Mouse (Mus musculus): ENCODE data around the gene Carm1. TPM values are rescaled to one million over a fixed set of nuclear protein-coding genes. Genes with fewer than 3 reads are reported as not detected.
A peak's percentile ranks its signal among the peaks of the same experiment; 100 is the strongest.

The Carm1 gene
- polyA plus RNA-seq (2015; fragmentation: Nextera tagmentation; extraction: Ambion mirVana) = 40.0 and 51.1 TPM in 2 replicates

GRCm38 (mm10) chr9:21546789-21547074 lies at the start of gene Carm1:
Gene Carm1 (plus strand): TSS chr9:21546894.
- Histone ChIP-seq H3K4me1 (peaks cover 22% of the 10 kb centered on the region), H3K27ac (peak within 1 kb of the TSS; percentile 98), H3K27me3 (replicated peaks) (no peaks in the 10 kb centered on the region), H3K9ac (peak within 1 kb of the TSS; percentile 98), H3K9me3 (no peaks in the 10 kb centered on the region), H3K4me3 (replicated peaks) (peak within 1 kb of the TSS; percentile 84), H3K4me2 (peak within 1 kb of the TSS; percentile 68), H3K36me3 (peaks cover 5% of the 10 kb centered on the region)
- WGBS = 2% methylated on average over 17 of the region's 52 CpGs
- no peak; the same call in 1 of the 2 replicates for ATAC-seq (ENCODE audit: insufficient read depth, low FRiP score, low read depth)

- no peak for ATAC-seq (ENCODE audit: insufficient read depth, low FRiP score, low read depth)
- H3K27ac ChIP-seq = no peak overlapping the region
- no peaks in the 10 kb centered on the region for H3K9me3 ChIP-seq
- WGBS = 91% methylated on average over 16 of the region's 16 CpGs
- H3K9ac ChIP-seq = no peak overlapping the region
- H3K4me1 ChIP-seq = no peaks in the 10 kb centered on the region
- no peak overlapping the region for H3K4me3 ChIP-seq (replicated peaks)
- H3K36me3 ChIP-seq = peaks cover 27% of the 10 kb centered on the region
- H3K27me3 ChIP-seq (replicated peaks) = no peaks in the 10 kb centered on the region
- H3K4me2 ChIP-seq = no peak overlapping the region
Observed at GRCm38 (mm10) chr9:21497050-21497542, 49.6 kb upstream of the Carm1 start.

GRCm38 (mm10) chr9:21497664-21498063 lies 49.0 kb upstream of the Carm1 start:
- H3K4me3 ChIP-seq (replicated peaks) = no peak overlapping the region
- no peak overlapping the region for H3K9ac ChIP-seq
- no peaks in the 10 kb centered on the region for H3K9me3 ChIP-seq
- H3K4me1 ChIP-seq = no peaks in the 10 kb centered on the region
- peaks cover 29% of the 10 kb centered on the region for H3K36me3 ChIP-seq
- ATAC-seq (ENCODE audit: insufficient read depth, low FRiP score, low read depth) = no peak
- H3K4me2 ChIP-seq = no peak overlapping the region
- H3K27ac ChIP-seq = no peak overlapping the region
- WGBS = 94% methylated on average over 2 of the region's 2 CpGs
- H3K27me3 ChIP-seq (replicated peaks) = no peaks in the 10 kb centered on the region

- Histone ChIP-seq H3K9me3 (no peaks in the 10 kb centered on the region), H3K4me1 (no peaks in the 10 kb centered on the region), H3K36me3 (peaks cover 29% of the 10 kb centered on the region), H3K27ac (no peak overlapping the region), H3K4me3 (replicated peaks) (no peak overlapping the region), H3K27me3 (replicated peaks) (no peaks in the 10 kb centered on the region), H3K4me2 (no peak overlapping the region), H3K9ac (no peak overlapping the region)
- WGBS = 90% methylated on average over 12 of the region's 12 CpGs
- no peak for ATAC-seq (ENCODE audit: insufficient read depth, low FRiP score, low read depth)
Observed at GRCm38 (mm10) chr9:21498284-21498902, 48.3 kb upstream of the Carm1 start.

GRCm38 (mm10) chr9:21503352-21503751 lies 43.3 kb upstream of the Carm1 start:
- H3K9me3 ChIP-seq = no peaks in the 10 kb centered on the region
- 91% methylated on average over 8 of the region's 8 CpGs for WGBS
- H3K4me3 ChIP-seq (replicated peaks) = no peak overlapping the region
- H3K27ac ChIP-seq = no peak overlapping the region
- H3K27me3 ChIP-seq (replicated peaks) = no peaks in the 10 kb centered on the region
- H3K9ac ChIP-seq = no peak overlapping the region
- peaks cover 54% of the 10 kb centered on the region for H3K36me3 ChIP-seq
- no peak for ATAC-seq (ENCODE audit: insufficient read depth, low FRiP score, low read depth)
- no peak overlapping the region for H3K4me2 ChIP-seq
- no peaks in the 10 kb centered on the region for H3K4me1 ChIP-seq

GRCm38 (mm10) chr9:21505767-21506166 lies 40.9 kb upstream of the Carm1 start:
- Histone ChIP-seq H3K27me3 (replicated peaks) (no peaks in the 10 kb centered on the region), H3K9me3 (no peaks in the 10 kb centered on the region), H3K9ac (no peak overlapping the region), H3K4me1 (peaks cover 8% of the 10 kb centered on the region), H3K4me2 (no peak overlapping the region), H3K36me3 (peaks cover 41% of the 10 kb centered on the region), H3K27ac (no peak overlapping the region), H3K4me3 (replicated peaks) (no peak overlapping the region)
- ATAC-seq (ENCODE audit: insufficient read depth, low FRiP score, low read depth) = no peak

- Histone ChIP-seq H3K4me1 (peaks cover 11% of the 10 kb centered on the region), H3K9me3 (no peaks in the 10 kb centered on the region), H3K4me2 (no peak overlapping the region), H3K4me3 (replicated peaks) (no peak overlapping the region), H3K27me3 (replicated peaks) (no peaks in the 10 kb centered on the region), H3K36me3 (peaks cover 39% of the 10 kb centered on the region), H3K27ac (no peak overlapping the region), H3K9ac (no peak overlapping the region)
- 90% methylated on average over 15 of the region's 15 CpGs for WGBS
- no peak for ATAC-seq (ENCODE audit: insufficient read depth, low FRiP score, low read depth)
Observed at GRCm38 (mm10) chr9:21507753-21508430, 38.8 kb upstream of the Carm1 start.

GRCm38 (mm10) chr9:21508871-21509404 lies 37.8 kb upstream of the Carm1 start:
- H3K9me3 ChIP-seq = no peaks in the 10 kb centered on the region
- no peak for ATAC-seq (ENCODE audit: insufficient read depth, low FRiP score, low read depth)
- peak overlapping the region; percentile 90 for H3K4me3 ChIP-seq (replicated peaks)
- H3K27ac ChIP-seq = no peak overlapping the region
- no peaks in the 10 kb centered on the region for H3K27me3 ChIP-seq (replicated peaks)
- peaks cover 39% of the 10 kb centered on the region for H3K36me3 ChIP-seq
- H3K9ac ChIP-seq = 0 out of 2 replicates have a peak overlapping the region, but pooled peaks have one; percentile 69
- H3K4me1 ChIP-seq = peaks cover 11% of the 10 kb centered on the region
- 79% methylated on average over 7 of the region's 7 CpGs for WGBS
- peak overlapping the region; percentile 74 for H3K4me2 ChIP-seq

GRCm38 (mm10) chr9:21509772-21510688 lies 36.7 kb upstream of the Carm1 start, which contains the start of gene Tmed1:
Gene Tmed1 (minus strand): TSS chr9:21510252.
- Histone ChIP-seq H3K36me3 (peaks cover 30% of the 10 kb centered on the region), H3K27me3 (replicated peaks) (no peaks in the 10 kb centered on the region), H3K4me3 (replicated peaks) (peak within 1 kb of the TSS; percentile 90), H3K27ac (peak within 1 kb of the TSS; percentile 97), H3K9me3 (no peaks in the 10 kb centered on the region), H3K4me2 (peak within 1 kb of the TSS; percentile 74), H3K4me1 (peaks cover 11% of the 10 kb centered on the region), H3K9ac (peak within 1 kb of the TSS; percentile 69)
- ATAC-seq (ENCODE audit: insufficient read depth, low FRiP score, low read depth) = peak; percentile 96
- under 1% methylated on average over 44 of the region's 44 CpGs for WGBS

- H3K9me3 ChIP-seq = no peaks in the 10 kb centered on the region
- H3K9ac ChIP-seq = peak overlapping the region; percentile 37; the same call in 1 of the 2 replicates
- H3K36me3 ChIP-seq = peaks cover 26% of the 10 kb centered on the region
- 2% methylated on average over 7 of the region's 7 CpGs for WGBS
- peak overlapping the region; percentile 74 for H3K4me2 ChIP-seq
- H3K4me1 ChIP-seq = peaks cover 11% of the 10 kb centered on the region
- ATAC-seq (ENCODE audit: insufficient read depth, low FRiP score, low read depth) = no peak
- H3K27ac ChIP-seq = peak overlapping the region; percentile 97
- peak overlapping the region; percentile 90 for H3K4me3 ChIP-seq (replicated peaks)
- H3K27me3 ChIP-seq (replicated peaks) = no peaks in the 10 kb centered on the region
Observed at GRCm38 (mm10) chr9:21510689-21511015, 36.0 kb upstream of the Carm1 start.

- Histone ChIP-seq H3K27ac (peak overlapping the region; percentile 97), H3K4me3 (replicated peaks) (peak overlapping the region; percentile 90)
Observed at GRCm38 (mm10) chr9:21511052-21511451, 35.6 kb upstream of the Carm1 start.

More at GRCm38 (mm10) chr9:21511052-21511451, 35.6 kb upstream of the Carm1 start:
- Histone ChIP-seq H3K4me2 (peak overlapping the region; percentile 74), H3K27me3 (replicated peaks) (no peaks in the 10 kb centered on the region), H3K9ac (no peak overlapping the region), H3K9me3 (no peaks in the 10 kb centered on the region), H3K36me3 (peaks cover 22% of the 10 kb centered on the region), H3K4me1 (peaks cover 11% of the 10 kb centered on the region)
- ATAC-seq (ENCODE audit: insufficient read depth, low FRiP score, low read depth) = no peak
- 78% methylated on average over 9 of the region's 9 CpGs for WGBS
